Comparison of ENCODE assay signal across 10 mouse cellular contexts in genomic region chr7:80134454-80135172, GRCm38 (mm10). TPM values are rescaled to one million over a fixed set of nuclear protein-coding genes. Genes with fewer than 3 reads are reported as not detected.
DNase-seq lines count a peak whose midpoint lies in the region; ATAC-seq lines count a peak whose summit lies in the region.
"Had no signal": no experiment of that assay in that cellular context is flagged by ENCODE, and none has a peak within 500 bp of the region (broad histone marks: within the 10 kb centered on the region; RNA-seq: fewer than 3 reads in every experiment).

No protein-coding gene starts in this region.

- no peak overlapping the region for H3K4me3 ChIP-seq in hindbrain, embryonic 14.5 days (replicated peaks; ENCODE audit: low read length)
- H3K4me3 ChIP-seq in hindbrain, embryonic 10.5 days, result no peak overlapping the region
- H3K4me3 ChIP-seq in liver, embryonic 13.5 days (replicated peaks), result no peak overlapping the region
- H3K4me3 ChIP-seq: erythroblast, embryonic 14.5 days had no signal

- peak; percentile 80; the same call in 1 of the 2 replicates for ATAC-seq in hindbrain, embryonic 14.5 days (ENCODE audit: low FRiP score)
- ATAC-seq in liver, embryonic 13.5 days (ENCODE audit: low read depth), result no peak

- peaks cover 9% of the 10 kb centered on the region for H3K9me3 ChIP-seq in hindbrain, embryonic 14.5 days (ENCODE audit: control insufficient read depth, low read length)
- peaks cover 10% of the 10 kb centered on the region; the same call in 1 of the 2 replicates for H3K9me3 ChIP-seq in hindbrain, embryonic 10.5 days
- H3K9me3 ChIP-seq in liver, embryonic 13.5 days (replicated peaks), result peaks cover 5% of the 10 kb centered on the region

- H3K9ac ChIP-seq in hindbrain, embryonic 14.5 days, result no peak overlapping the region
- H3K9ac ChIP-seq in liver, embryonic 13.5 days, result no peak overlapping the region

- H3K4me2 ChIP-seq in hindbrain, embryonic 14.5 days (replicated peaks), result no peak overlapping the region
- no peak overlapping the region for H3K4me2 ChIP-seq in liver, embryonic 13.5 days

- peaks cover 5% of the 10 kb centered on the region; the same call in 1 of the 2 replicates for H3K4me1 ChIP-seq in hindbrain, embryonic 14.5 days (replicated peaks; ENCODE audit: control insufficient read depth, insufficient read depth, low read length)
- peaks cover 12% of the 10 kb centered on the region for H3K4me1 ChIP-seq in hindbrain, embryonic 10.5 days (replicated peaks)
- H3K4me1 ChIP-seq in liver, embryonic 13.5 days (replicated peaks), result peaks cover 24% of the 10 kb centered on the region

- 43% methylated on average over 8 of the region's 8 CpGs for WGBS in hindbrain, embryonic 14.5 days
- WGBS in hindbrain, embryonic 10.5 days, result 58% methylated on average over 8 of the region's 8 CpGs
- WGBS in liver, embryonic 13.5 days (ENCODE audit: insufficient replicate concordance), result 55% methylated on average over 8 of the region's 8 CpGs

- peak; percentile 86 for DNase-seq in hindbrain, embryonic 14.5 days (ENCODE audit: low spot score)
- DNase-seq in hindbrain, embryonic 10.5 days (ENCODE audit: low spot score), result no peak
- peak; percentile 88 to 93 for DNase-seq in cerebellum, postnatal 14 days
- peak; percentile 76 for DNase-seq in heart, adult 8-10 months (ENCODE audit: low spot score)
- peak; percentile 94 for DNase-seq in kidney, postnatal 10 days
- DNase-seq in liver, embryonic 13.5 days, result no peak
- peak; percentile 64 to 71 for DNase-seq in right cerebral cortex, adult 2 months (ENCODE audit: low spot score in 2 of 2)
- DNase-seq in embryo, embryonic 11 days, result no peak

- peak overlapping the region; percentile 70 for H3K27ac ChIP-seq in hindbrain, embryonic 14.5 days
- H3K27ac ChIP-seq in hindbrain, embryonic 10.5 days, result no peak overlapping the region
- H3K27ac ChIP-seq in liver, embryonic 13.5 days, result peak overlapping the region; percentile 57

- no peaks in the 10 kb centered on the region for H3K27me3 ChIP-seq in hindbrain, embryonic 14.5 days (ENCODE audit: control insufficient read depth, insufficient read depth, low read length)
- no peaks in the 10 kb centered on the region for H3K27me3 ChIP-seq in hindbrain, embryonic 10.5 days (ENCODE audit: insufficient read depth, poor library complexity, severe bottlenecking)
- no peaks in the 10 kb centered on the region for H3K27me3 ChIP-seq in liver, embryonic 13.5 days
- H3K27me3 ChIP-seq: CH12.LX had no signal

- no peaks in the 10 kb centered on the region for H3K36me3 ChIP-seq in hindbrain, embryonic 14.5 days (replicated peaks; ENCODE audit: control insufficient read depth, insufficient read depth)
- no peaks in the 10 kb centered on the region for H3K36me3 ChIP-seq in hindbrain, embryonic 10.5 days
- H3K36me3 ChIP-seq in liver, embryonic 13.5 days, result no peaks in the 10 kb centered on the region

RNA-seq across cellular contexts. Expression of gene Idh2, which starts 19.4 kb away (rescaled TPM):
- 198 and 205 TPM in 2 replicates for polyA plus RNA-seq in hindbrain, embryonic 14.5 days (2014; fragmentation: Nextera tagmentation; extraction: Ambion mirVana)
- polyA plus RNA-seq in hindbrain, embryonic 10.5 days (2016; fragmentation: Nextera tagmentation; extraction: Ambion mirVana), result 429 and 446 TPM in 2 replicates
- 1,000 to 10,000 TPM; 2,287 to 2,565 (median 2,388) TPM for total RNA-seq in heart, adult 8-10 months (2022)
- polyA plus RNA-seq in liver, embryonic 13.5 days (2015; fragmentation: Nextera tagmentation; extraction: Ambion mirVana), result 137 and 146 TPM in 2 replicates

RNA-seq across cellular contexts. Expression of gene Sema4b, which starts 52.0 kb away (rescaled TPM):
- polyA plus RNA-seq in hindbrain, embryonic 14.5 days (2014; fragmentation: Nextera tagmentation; extraction: Ambion mirVana), result 17.4 and 19.7 TPM in 2 replicates
- polyA plus RNA-seq in hindbrain, embryonic 10.5 days (2016; fragmentation: Nextera tagmentation; extraction: Ambion mirVana), result 14.0 and 17.5 TPM in 2 replicates
- total RNA-seq in heart, adult 8-10 months (2022), result 10 to 100 TPM; 10.9 to 14.0 (median 11.7) TPM
- 13.1 and 14.1 TPM in 2 replicates for polyA plus RNA-seq in liver, embryonic 13.5 days (2015; fragmentation: Nextera tagmentation; extraction: Ambion mirVana)

Comparison
In these comparisons a context has a peak if more than half of its experiments do, and no peak if none do; other contexts are left out.
1. DNase-seq: peak in hindbrain, embryonic 14.5 days (single experiment), cerebellum, postnatal 14 days (2 of 2), heart, adult 8-10 months (single experiment), kidney, postnatal 10 days (single experiment) and right cerebral cortex, adult 2 months (2 of 2); none in hindbrain, embryonic 10.5 days (single experiment), liver, embryonic 13.5 days (single experiment) and embryo, embryonic 11 days (single experiment).